Mouse (Mus musculus) thymus, adult 2 months (tissue): ENCODE measurements around the gene Stag3.

Source experiments
- CTCF ChIP-seq: fragments of 200-500 bp; IDR thresholded peaks from 2 replicates; pipeline ENCODE4 v1.5.1; 2012; ENCODE audit warnings: mild to moderate bottlenecking, control low read depth, low read length, moderate library complexity, borderline replicate concordance; ENCODE audit not compliant: control insufficient read depth, poor library complexity, insufficient read depth; ENCODE audit errors: extremely low read depth
- POLR2A ChIP-seq: fragments of 200-500 bp; IDR thresholded peaks from 2 replicates; pipeline ENCODE4 v1.6.1; 2012; ENCODE audit warnings: mild to moderate bottlenecking, low read length, control low read depth, moderate library complexity; ENCODE audit not compliant: control insufficient read depth, poor library complexity, insufficient read depth; ENCODE audit errors: extremely low read depth

- TF ChIP-seq CTCF (no peak), POLR2A (no peak)
These were observed 19.6 kb downstream of the Stag3 start for GRCm38 (mm10) chr5:138299613-138300012.
